Mouse (Mus musculus): Measurements from ENCODE around the gene Setd1b.

Gene Setd1b

DNA sequence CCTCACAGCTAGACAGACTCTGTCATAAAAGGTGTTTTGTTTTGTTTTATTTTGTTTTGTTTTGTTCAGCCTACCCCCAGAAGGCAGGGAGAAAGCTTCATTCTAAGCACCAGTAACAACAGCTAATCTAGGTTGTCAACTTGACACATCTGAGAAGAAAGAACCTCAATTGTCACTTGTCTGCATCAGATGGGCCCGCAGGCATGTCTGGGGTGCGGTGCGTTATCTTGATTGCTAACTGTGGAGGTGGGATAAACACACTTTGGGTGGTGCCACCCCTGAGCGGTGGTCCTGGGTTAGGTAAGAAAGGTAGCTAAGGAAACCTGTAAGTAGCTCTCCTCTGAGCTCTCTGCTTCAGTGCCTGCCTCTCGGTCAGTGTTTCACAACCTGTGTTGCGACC is 15.0 kb upstream of the Setd1b start:
- DNase-seq (ENCODE audit: low read depth in 1 of 2, low spot score in 2 of 2) = no peak

DNA sequence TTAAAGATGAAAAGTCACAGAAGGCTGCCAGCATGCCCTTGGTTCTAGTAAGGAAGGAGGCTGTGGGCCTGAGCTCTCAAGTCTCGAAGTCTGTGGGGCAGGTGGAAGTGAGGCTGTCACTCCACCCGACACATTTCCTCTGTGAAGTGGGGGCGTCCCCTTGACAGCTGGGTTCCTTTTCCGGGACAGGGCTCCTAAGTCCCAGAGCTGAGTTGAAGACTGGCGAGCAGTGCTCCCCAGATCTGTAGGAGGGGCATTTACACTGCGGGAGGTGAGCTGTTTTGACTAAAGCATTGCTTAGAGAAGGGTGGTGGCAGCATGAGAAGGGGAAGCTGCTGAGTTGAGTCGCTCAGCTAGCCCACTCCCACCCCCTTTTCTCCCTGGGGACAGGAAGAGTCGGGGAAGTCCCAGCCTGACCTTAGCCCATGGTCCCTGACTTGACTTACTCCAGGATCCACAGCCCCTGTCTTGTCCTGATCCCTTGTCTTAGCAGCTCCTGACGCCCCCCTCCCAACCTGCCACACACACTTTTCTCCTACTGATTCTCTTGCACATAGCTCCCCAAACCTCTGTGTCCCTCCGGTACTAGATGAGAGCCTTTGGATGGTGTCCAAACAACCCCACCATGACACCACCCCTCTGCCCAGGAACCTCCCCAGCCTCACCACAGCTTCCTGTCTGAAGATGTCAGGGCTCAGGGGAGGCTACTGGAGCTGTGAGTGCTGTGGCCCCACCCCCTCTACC is 13.4 kb upstream of the Setd1b start:
- DNase-seq (ENCODE audit: low read depth in 1 of 2, low spot score in 2 of 2) = peak in 1 of 2 experiments; percentile 67

DNA sequence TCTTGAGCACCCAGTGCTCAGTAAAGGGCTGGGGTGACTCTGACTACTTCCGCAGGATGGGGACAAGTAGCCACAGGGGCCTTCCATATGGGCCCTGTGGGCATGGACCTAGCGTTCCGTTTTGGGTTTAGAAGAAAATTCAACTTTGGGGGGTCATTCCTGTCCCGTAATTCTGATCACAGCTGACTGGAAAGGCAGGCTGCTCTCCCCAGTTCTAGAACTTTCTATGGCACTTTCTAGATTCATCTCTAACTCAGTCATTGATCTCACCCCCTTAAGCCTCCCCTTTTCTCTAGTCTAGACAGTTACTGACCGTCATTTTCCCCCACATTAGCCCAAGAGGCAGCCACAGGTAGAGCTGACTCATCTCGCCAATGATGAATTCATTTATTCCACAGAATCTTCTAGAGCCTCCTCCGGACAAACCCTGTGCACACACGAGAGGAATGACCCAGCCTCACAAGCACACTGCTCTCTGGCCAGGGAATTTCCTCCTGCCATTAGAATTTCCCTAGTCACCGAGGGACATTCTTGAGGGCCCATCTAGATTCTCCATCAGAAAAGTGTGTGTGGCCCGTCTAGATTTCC is 12.7 kb upstream of the Setd1b start:
- DNase-seq (ENCODE audit: low read depth in 1 of 2, low spot score in 2 of 2) = no peak

- no peak for DNase-seq (ENCODE audit: low read depth in 1 of 2, low spot score in 2 of 2)
Observed at GRCm38 (mm10) chr5:123130030-123130813, 11.8 kb upstream of the Setd1b start.

DNA sequence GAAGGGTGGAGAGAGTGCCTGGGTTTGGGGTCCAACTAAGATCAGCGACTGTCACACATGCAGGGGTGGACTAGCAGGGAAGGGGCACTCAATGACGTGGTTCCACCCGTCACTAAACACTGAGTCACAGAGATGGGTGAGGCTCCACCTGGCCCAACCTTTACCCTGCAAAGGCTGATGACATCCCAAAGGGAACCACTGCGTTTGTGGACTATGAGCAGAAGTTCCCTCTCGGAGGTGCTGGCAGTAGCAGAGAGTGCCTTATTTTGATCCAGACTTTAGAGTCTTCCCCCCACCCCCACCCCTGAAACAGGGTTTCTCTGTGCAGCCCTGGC is 11.2 kb upstream of the Setd1b start:
- DNase-seq (ENCODE audit: low read depth in 1 of 2, low spot score in 2 of 2) = no peak

DNA sequence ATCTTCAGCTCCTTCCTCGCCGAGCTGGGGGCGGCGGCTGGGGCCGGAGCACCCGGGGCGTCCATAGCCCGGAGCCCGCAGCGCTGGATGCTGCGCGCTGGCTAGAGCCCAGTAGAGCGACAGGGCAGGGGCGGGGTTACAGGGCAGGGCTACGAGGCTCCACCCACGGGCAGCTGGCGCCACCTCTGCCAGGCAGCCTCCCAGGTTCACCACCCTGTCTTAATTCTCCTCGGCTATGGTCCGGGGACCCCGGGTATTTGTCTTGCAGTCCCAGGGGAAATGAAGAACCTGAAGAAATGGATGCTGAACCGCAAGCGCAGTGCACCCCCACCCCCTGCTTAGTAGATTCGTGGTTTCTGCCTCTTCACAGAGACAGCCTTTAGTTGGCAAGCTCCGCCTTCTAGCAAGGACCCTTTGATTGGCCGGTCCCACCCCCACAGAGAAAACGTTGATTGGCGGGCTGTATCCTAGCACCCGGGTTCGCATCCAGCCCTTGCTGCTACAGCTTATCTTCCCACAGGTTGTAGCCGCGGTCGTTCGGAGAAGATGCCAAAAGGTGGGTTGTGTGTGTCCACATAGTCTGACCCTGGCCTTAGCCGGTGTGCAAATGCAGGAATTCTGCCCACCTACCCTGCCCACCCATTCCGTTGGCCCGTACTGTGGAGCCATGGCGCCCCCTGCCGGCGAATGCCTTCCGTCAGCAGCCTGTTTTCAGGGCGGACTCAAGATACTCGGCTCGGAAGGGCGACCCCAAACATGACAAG is 9.5 kb upstream of the Setd1b start, which contains the start of gene Rhof:
Gene Rhof, minus strand, starts transcription at position 385 of the 764 bp plus-strand sequence.
- DNase-seq (ENCODE audit: low read depth in 1 of 2, low spot score in 2 of 2) = peak; percentile 36 to 75

DNA sequence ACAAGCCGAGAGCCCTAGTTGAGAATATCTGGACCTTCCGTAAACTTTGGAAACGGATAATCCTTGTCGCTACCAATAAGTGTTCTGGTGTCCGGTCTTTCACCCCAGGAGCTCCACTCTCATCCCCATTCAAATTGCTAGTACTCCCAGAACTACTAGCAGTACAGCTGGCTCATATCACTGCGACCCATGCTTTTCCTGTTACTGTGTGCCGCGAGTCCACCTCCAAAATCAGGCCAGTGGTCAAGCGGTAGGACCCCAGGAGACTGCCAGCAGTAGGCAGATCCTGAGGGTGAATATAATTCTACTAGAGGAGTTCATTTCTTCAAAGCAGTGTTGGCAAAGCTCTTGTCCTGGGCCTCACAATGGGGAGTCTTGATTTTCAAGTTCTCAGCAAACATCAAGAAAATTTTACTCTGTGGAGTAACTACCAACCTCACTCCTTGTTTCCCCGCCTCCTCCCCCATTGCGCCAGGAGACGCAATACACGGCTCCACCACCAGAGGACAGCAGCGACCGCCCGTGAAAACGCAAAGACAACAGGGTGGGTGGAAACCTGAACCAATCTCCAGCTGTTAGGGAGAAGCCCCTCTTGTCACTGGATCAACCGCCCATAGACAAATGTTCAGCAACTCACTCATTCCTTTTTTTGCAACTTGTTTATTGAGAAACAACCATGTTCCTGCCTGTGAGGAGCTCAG is 8.8 kb upstream of the Setd1b start:
- peak; percentile 55 to 82 for DNase-seq (ENCODE audit: low read depth in 1 of 2, low spot score in 2 of 2)

DNA sequence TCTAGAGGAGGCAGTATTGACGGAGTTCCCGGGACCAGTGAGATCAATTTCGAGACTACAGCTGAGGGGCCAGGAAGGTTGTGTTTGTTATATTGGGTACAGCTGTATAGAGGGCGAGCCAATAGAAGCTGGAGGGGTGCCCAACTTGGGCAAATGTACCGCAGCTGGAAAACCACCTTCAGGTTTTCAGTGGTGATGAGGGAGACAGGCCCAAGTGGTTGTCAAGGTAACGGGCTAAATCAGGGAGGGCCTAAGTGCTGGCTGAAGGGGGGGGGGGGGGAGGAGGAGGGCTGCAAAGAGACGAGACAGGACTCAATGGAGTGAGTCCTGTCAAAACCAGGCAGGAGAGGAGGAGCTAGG is 8.2 kb upstream of the Setd1b start:
- no peak for DNase-seq (ENCODE audit: low read depth in 1 of 2, low spot score in 2 of 2)

DNA sequence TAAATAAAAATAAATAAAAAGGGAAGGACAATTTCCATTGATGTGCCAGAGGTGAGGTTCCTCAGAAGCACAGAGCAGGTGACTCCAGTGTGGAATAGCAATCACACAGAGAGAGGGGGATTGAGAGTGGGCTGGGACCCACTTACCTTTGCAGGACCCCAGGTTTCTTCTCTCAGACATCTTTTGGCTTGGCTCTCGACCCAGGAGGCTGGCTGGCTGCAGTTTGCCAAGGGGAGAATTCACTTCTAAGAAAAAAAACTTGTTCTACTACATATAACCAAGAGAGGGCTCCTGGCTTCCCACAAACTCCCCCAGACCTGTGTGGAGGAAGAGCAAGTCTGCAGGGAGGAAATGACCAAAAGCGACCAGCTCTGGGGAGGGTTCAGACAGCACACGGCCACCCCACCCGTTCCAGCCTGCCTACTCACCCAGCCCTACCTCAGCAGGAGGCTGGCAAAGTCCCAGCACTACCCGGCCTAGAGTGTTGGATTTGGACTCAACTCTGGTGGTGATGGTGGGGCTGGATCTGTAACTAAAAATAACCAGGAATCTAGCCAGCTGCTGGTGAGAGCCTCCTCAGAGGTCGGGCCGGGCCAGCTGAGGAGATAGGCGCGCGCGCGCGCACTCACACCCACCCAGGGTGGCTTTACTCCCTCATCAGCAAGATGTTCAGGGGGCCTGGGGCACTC is 7.7 kb upstream of the Setd1b start:
- DNase-seq (ENCODE audit: low read depth in 1 of 2, low spot score in 2 of 2) = no peak

- no peak for DNase-seq (ENCODE audit: low read depth in 1 of 2, low spot score in 2 of 2)
Observed at GRCm38 (mm10) chr5:123134875-123135382, 7.1 kb upstream of the Setd1b start.

- no peak for DNase-seq (ENCODE audit: low read depth in 1 of 2, low spot score in 2 of 2)
Observed at GRCm38 (mm10) chr5:123135471-123136360, 6.3 kb upstream of the Setd1b start.

GRCm38 (mm10) chr5:123136361-123137043 is 5.5 kb upstream of the Setd1b start:
- DNase-seq (ENCODE audit: low read depth in 1 of 2, low spot score in 2 of 2) = no peak

GRCm38 (mm10) chr5:123137044-123137909 is 4.7 kb upstream of the Setd1b start:
- peak in 1 of 2 experiments; percentile 39 for DNase-seq (ENCODE audit: low read depth in 1 of 2, low spot score in 2 of 2)

- DNase-seq (ENCODE audit: low read depth in 1 of 2, low spot score in 2 of 2) = no peak
Observed at GRCm38 (mm10) chr5:123137910-123138229, 4.1 kb upstream of the Setd1b start.

GRCm38 (mm10) chr5:123138230-123138911 is 3.6 kb upstream of the Setd1b start:
- DNase-seq (ENCODE audit: low read depth in 1 of 2, low spot score in 2 of 2) = peak in 1 of 2 experiments; percentile 19

DNA sequence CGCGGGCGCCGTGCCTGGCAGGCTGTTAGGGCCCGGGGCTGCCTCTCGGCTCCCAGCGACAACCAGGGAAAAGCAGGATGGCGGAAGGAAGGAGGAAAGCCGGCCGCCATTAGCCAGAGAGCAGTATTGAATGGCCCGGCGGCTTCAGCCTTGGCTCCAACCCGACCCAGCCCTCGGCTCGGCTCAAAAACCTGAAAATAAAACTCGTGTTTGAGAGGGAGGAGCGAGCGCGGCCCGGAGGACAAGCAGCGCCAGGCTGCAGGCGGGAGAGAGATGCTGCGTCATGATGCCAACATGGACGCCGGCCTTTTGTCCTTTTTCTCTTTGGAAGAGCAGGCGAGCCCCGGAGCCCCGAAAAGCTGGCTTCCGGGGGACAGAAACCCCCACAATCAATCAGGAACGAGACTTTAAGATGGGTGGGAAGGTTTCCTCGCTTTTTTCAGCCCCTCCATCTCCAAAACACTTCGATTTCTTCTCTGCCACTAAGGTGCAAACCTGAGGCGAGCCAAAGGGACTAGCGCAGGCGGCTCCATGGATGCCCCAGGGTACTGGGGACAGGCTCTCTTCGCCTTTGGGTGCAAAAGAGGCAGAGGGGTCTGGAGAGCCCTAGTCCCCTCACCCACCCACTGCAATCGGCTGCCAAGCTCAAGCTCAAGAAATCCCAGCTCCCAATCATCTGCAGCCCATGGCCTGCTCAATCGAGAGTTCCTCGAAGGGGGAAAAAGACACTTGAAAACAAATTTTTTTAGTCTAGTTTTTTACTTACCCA is 2.9 kb upstream of the Setd1b start:
- DNase-seq (ENCODE audit: low read depth in 1 of 2, low spot score in 2 of 2) = peak; percentile 33 to 64

All from monocyte, adult 2 months (primary cell).